Mouse (Mus musculus) embryonic facial prominence, embryonic 12.5 days (tissue): ENCODE data around the gene Sall4. TPM values are rescaled to one million over a fixed set of nuclear protein-coding genes. Genes with fewer than 3 reads are reported as not detected.
A peak's percentile ranks its signal among the peaks of the same experiment; 100 is the strongest.
"Not testable (repeated sequence)": the region's sequence is repeated elsewhere in the genome, so short reads cannot be mapped to it uniquely, and the experiment has no call there.

Experiments used
- ATAC-seq: fragments of 200-750 bp; cut with Nextera tagmentation; 2 replicates; pipeline ENCODE4 v1.8.0; 2017; ENCODE audit not compliant: insufficient number of reproducible peaks, insufficient read depth, low FRiP score, low TSS enrichment
- H3K27ac ChIP-seq: fragments of 300-500 bp; sonication (generic); 2 replicates; pipeline ENCODE4 v1.5.1; 2016; ENCODE audit warnings: mild to moderate bottlenecking
- H3K27me3 ChIP-seq: fragments of 300-500 bp; sonication (generic); 2 replicates; pipeline ENCODE4 v1.6.1; 2016; ENCODE audit warnings: mild to moderate bottlenecking, moderate library complexity
- H3K36me3 ChIP-seq: fragments of 300-500 bp; sonication (generic); 2 replicates; pipeline ENCODE4 v1.6.1; 2016; ENCODE audit warnings: mild to moderate bottlenecking
- H3K4me1 ChIP-seq: fragments of 300-500 bp; sonication (generic); 2 replicates; pipeline ENCODE4 v1.6.1; 2016
- H3K4me2 ChIP-seq: fragments of 300-500 bp; sonication (generic); replicated peaks from 2 replicates; pipeline ENCODE4 v1.6.1; 2016; ENCODE audit warnings: mild to moderate bottlenecking, moderate library complexity
- H3K4me3 ChIP-seq: fragments of 300-500 bp; sonication (generic); 2 replicates; pipeline ENCODE4 v1.5.1; 2016; ENCODE audit warnings: mild to moderate bottlenecking
- H3K9ac ChIP-seq: fragments of 300-500 bp; sonication (generic); 2 replicates; pipeline ENCODE4 v1.6.1; 2016; ENCODE audit warnings: mild to moderate bottlenecking, moderate library complexity
- H3K9me3 ChIP-seq: fragments of 300-500 bp; sonication (generic); 2 replicates; pipeline ENCODE4 v1.6.1; 2016; ENCODE audit warnings: mild to moderate bottlenecking, moderate library complexity
- WGBS: fragments of 180-500 bp; shearing (Covaris S2); methylation state at CpG from one replicate; pipeline ENCODE4 v1.1.7; 2016; 5-methylcytosine and 5-hydroxymethylcytosine counted together
- polyA plus RNA-seq: library from polyadenylated mRNA; unstranded; fragments of >200 nt; fragmentation: Nextera tagmentation; extraction: Ambion mirVana; gene quantifications from 2 replicates; pipeline ENCODE4 v1.2.1, GENCODE M21; 2016

The Sall4 gene
- polyA plus RNA-seq, 1 experiment from 2014 or later = 2.9 TPM

GRCm38 (mm10) chr2:168776238-168776637 is 8.5 kb upstream of the Sall4 start:
- no peaks in the 10 kb centered on the region for H3K9me3 ChIP-seq
- H3K9ac ChIP-seq = no peak overlapping the region
- 81% methylated on average over 3 of the region's 3 CpGs for WGBS

GRCm38 (mm10) chr2:168769259-168769658 is 1.5 kb upstream of the Sall4 start:
- no peaks in the 10 kb centered on the region for H3K36me3 ChIP-seq
- peaks cover 14% of the 10 kb centered on the region for H3K4me1 ChIP-seq
- no peak overlapping the region for H3K9ac ChIP-seq
- H3K4me2 ChIP-seq = no peak overlapping the region
- no peak overlapping the region for H3K4me3 ChIP-seq
- H3K9me3 ChIP-seq = no peaks in the 10 kb centered on the region
- ATAC-seq = no peak
- H3K27me3 ChIP-seq = peaks cover 48% of the 10 kb centered on the region
- WGBS = 33% methylated on average over 8 of the region's 8 CpGs
- H3K27ac ChIP-seq = no peak overlapping the region

More at GRCm38 (mm10) chr2:168776238-168776637, 8.5 kb upstream of the Sall4 start:
- Histone ChIP-seq H3K4me1 (peaks cover 12% of the 10 kb centered on the region; the same call in 1 of the 2 replicates), H3K4me3 (no peak overlapping the region), H3K36me3 (no peaks in the 10 kb centered on the region), H3K27ac (no peak overlapping the region), H3K27me3 (no peaks in the 10 kb centered on the region), H3K4me2 (no peak overlapping the region)
- ATAC-seq = no peak

- under 1% methylated on average over 52 of the region's 52 CpGs for WGBS
- H3K9me3 ChIP-seq = no peaks in the 10 kb centered on the region
- peak overlapping the region; percentile 61 for H3K4me3 ChIP-seq
- H3K4me1 ChIP-seq = peaks cover 23% of the 10 kb centered on the region
- H3K9ac ChIP-seq = peak overlapping the region; percentile 58
- no peak; the same call in 1 of the 2 replicates for ATAC-seq
- peak overlapping the region; percentile 54; the same call in 1 of the 2 replicates for H3K27ac ChIP-seq
- no peaks in the 10 kb centered on the region for H3K36me3 ChIP-seq
- peaks cover 48% of the 10 kb centered on the region for H3K27me3 ChIP-seq
- peak overlapping the region; percentile 97 for H3K4me2 ChIP-seq
Measured at GRCm38 (mm10) chr2:168766538-168767361, 993 bp downstream of the Sall4 start.

GRCm38 (mm10) chr2:168765696-168766537 is 1.8 kb downstream of the Sall4 start:
- Histone ChIP-seq H3K4me2 (peak overlapping the region; percentile 97), H3K9me3 (no peaks in the 10 kb centered on the region), H3K4me3 (peak overlapping the region; percentile 61), H3K9ac (peak overlapping the region; percentile 58), H3K27ac (peak overlapping the region; percentile 54), H3K27me3 (peaks cover 48% of the 10 kb centered on the region), H3K4me1 (peaks cover 23% of the 10 kb centered on the region), H3K36me3 (no peaks in the 10 kb centered on the region)
- ATAC-seq = no peak
- WGBS = under 1% methylated on average over 65 of the region's 65 CpGs

- Histone ChIP-seq H3K4me1 (peaks cover 23% of the 10 kb centered on the region), H3K36me3 (no peaks in the 10 kb centered on the region), H3K4me3 (peak overlapping the region; percentile 61), H3K9me3 (no peaks in the 10 kb centered on the region), H3K27ac (peak overlapping the region; percentile 54; the same call in 1 of the 2 replicates), H3K27me3 (peaks cover 44% of the 10 kb centered on the region), H3K9ac (peak overlapping the region; percentile 58), H3K4me2 (peak overlapping the region; percentile 97)
- peak; percentile 50; the same call in 1 of the 2 replicates for ATAC-seq
- WGBS = 2% methylated on average over 32 of the region's 32 CpGs
Measured at GRCm38 (mm10) chr2:168765065-168765681, 2.6 kb downstream of the Sall4 start.

GRCm38 (mm10) chr2:168764460-168764867 is 3.3 kb downstream of the Sall4 start:
- H3K36me3 ChIP-seq = no peaks in the 10 kb centered on the region
- 0 out of 2 replicates have a peak overlapping the region, but pooled peaks have one; percentile 58 for H3K9ac ChIP-seq
- H3K9me3 ChIP-seq = no peaks in the 10 kb centered on the region
- 7% methylated on average over 9 of the region's 9 CpGs for WGBS
- H3K4me2 ChIP-seq = peak overlapping the region; percentile 97; the same call in 1 of the 2 replicates
- ATAC-seq = no peak
- peaks cover 37% of the 10 kb centered on the region for H3K27me3 ChIP-seq
- H3K27ac ChIP-seq = no peak overlapping the region
- peaks cover 23% of the 10 kb centered on the region for H3K4me1 ChIP-seq
- H3K4me3 ChIP-seq = peak overlapping the region; percentile 16; the same call in 1 of the 2 replicates

- Histone ChIP-seq H3K27ac (no peak overlapping the region), H3K27me3 (peaks cover 34% of the 10 kb centered on the region), H3K9me3 (no peaks in the 10 kb centered on the region), H3K4me3 (no peak overlapping the region), H3K36me3 (no peaks in the 10 kb centered on the region), H3K9ac (no peak overlapping the region), H3K4me2 (peak overlapping the region; percentile 97; the same call in 1 of the 2 replicates), H3K4me1 (peaks cover 23% of the 10 kb centered on the region)
- ATAC-seq = no peak
- whole genome bisulfite sequencing = 13% methylated on average over 7 of the region's 7 CpGs
Measured at GRCm38 (mm10) chr2:168763785-168764184, 4.0 kb downstream of the Sall4 start.

GRCm38 (mm10) chr2:168762411-168762815 is 5.3 kb downstream of the Sall4 start:
- H3K9me3 ChIP-seq = no peaks in the 10 kb centered on the region
- peak overlapping the region; percentile 13; the same call in 1 of the 2 replicates for H3K4me3 ChIP-seq
- H3K27me3 ChIP-seq = peaks cover 22% of the 10 kb centered on the region
- peak overlapping the region; percentile 36 for H3K4me2 ChIP-seq
- peaks cover 23% of the 10 kb centered on the region for H3K4me1 ChIP-seq
- 4% methylated on average over 12 of the region's 12 CpGs for WGBS
- H3K9ac ChIP-seq = peak overlapping the region; percentile 20; the same call in 1 of the 2 replicates
- peak overlapping the region; percentile 30; the same call in 1 of the 2 replicates for H3K27ac ChIP-seq
- ATAC-seq = no peak
- H3K36me3 ChIP-seq = no peaks in the 10 kb centered on the region

GRCm38 (mm10) chr2:168761954-168762353 is 5.8 kb downstream of the Sall4 start:
- H3K36me3 ChIP-seq = no peaks in the 10 kb centered on the region

GRCm38 (mm10) chr2:168761141-168761540 is 6.6 kb downstream of the Sall4 start:
- no peak overlapping the region for H3K9ac ChIP-seq
- peaks cover 3% of the 10 kb centered on the region; the same call in 1 of the 2 replicates for H3K36me3 ChIP-seq
- no peak for ATAC-seq
- H3K4me3 ChIP-seq = no peak overlapping the region
- no peaks in the 10 kb centered on the region for H3K9me3 ChIP-seq
- WGBS = 86% methylated on average over 9 of the region's 9 CpGs
- H3K27ac ChIP-seq = no peak overlapping the region
- peaks cover 11% of the 10 kb centered on the region for H3K27me3 ChIP-seq
- H3K4me1 ChIP-seq = peaks cover 17% of the 10 kb centered on the region
- no peak overlapping the region for H3K4me2 ChIP-seq

More at GRCm38 (mm10) chr2:168761954-168762353, 5.8 kb downstream of the Sall4 start:
- Histone ChIP-seq H3K9me3 (no peaks in the 10 kb centered on the region), H3K4me3 (peak overlapping the region; percentile 13; the same call in 1 of the 2 replicates), H3K4me1 (peaks cover 20% of the 10 kb centered on the region), H3K27ac (peak overlapping the region; percentile 30; the same call in 1 of the 2 replicates), H3K27me3 (peaks cover 19% of the 10 kb centered on the region), H3K9ac (peak overlapping the region; percentile 20; the same call in 1 of the 2 replicates), H3K4me2 (peak overlapping the region; percentile 36)
- 27% methylated on average over 4 of the region's 4 CpGs for WGBS
- no peak for ATAC-seq

- not testable (repeated sequence) for H3K4me3 ChIP-seq, H3K27ac ChIP-seq, H3K4me1 ChIP-seq, H3K9ac ChIP-seq, H3K27me3 ChIP-seq, H3K4me2 ChIP-seq, H3K36me3 ChIP-seq, H3K9me3 ChIP-seq, ATAC-seq
- 89% methylated on average over 10 of the region's 10 CpGs for whole genome bisulfite sequencing
Measured at GRCm38 (mm10) chr2:168744406-168744805, 23.3 kb downstream of the Sall4 start.
